Mouse (Mus musculus) spleen, postnatal 36 days (tissue): ENCODE measurements at regions not wholly inside any gene's neighbourhood (a gene's known extent, or its start where the extent isn't known, plus 50 kb on each side); places are given as distances from the start of the nearest gene placed in this dataset.

Source experiments
- DNase-seq, 2 experiments: peaks; one replicate each; pipeline ENCODE4 v3.0.0; 2022; ENCODE audit warnings: low spot score in 2 of 2, mixed read lengths in 1 of 2

DNA sequence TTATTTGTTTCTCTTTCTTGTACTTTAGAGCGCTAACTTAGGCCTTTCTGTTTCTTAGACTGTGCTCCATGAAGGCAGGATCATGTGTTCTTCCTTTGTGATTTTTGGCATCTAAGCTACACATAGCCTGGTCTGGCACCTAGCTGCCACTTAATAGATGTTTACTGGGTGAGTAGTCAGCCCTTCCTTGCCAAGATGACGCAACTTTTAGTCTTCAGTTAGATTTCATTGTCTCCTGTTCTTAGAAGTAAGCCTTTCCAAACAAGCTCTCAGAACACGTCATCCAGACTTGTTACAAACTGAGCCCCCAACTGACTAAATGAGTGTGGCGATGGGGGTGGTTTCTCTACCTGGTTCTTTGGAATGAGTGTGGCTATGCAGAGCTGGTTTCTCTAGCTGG is 85.4 kb upstream of the Rapgef5 start:
- DNase-seq: no peak

- DNase-seq: no peak
Observed at GRCm38 (mm10) chr12:117432788-117433187, 83.5 kb upstream of the Rapgef5 start.

DNA sequence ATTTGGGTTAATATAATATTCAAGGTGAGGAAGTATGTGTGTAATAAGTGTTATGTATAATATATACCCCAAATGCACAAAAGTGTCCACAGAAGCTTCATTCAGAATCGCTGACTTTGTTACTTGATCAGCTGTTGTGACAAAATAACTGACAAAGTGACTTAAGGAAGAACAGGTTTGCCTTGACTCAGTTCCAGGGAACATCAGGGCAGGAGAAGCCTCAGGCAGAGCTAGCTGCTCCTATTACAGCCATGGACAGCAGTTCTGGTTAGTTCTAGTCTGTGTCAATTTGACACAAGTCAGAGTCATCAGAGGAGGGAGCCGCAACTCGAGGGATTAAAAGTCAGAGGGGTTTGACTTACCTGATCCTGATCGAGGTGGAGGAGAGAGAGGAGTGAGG is 79.3 kb upstream of the Rapgef5 start:
- no peak for DNase-seq

- no peak for DNase-seq
Observed at GRCm38 (mm10) chr12:117439015-117439605, 77.2 kb upstream of the Rapgef5 start.

GRCm38 (mm10) chr12:117444247-117444989 is 71.9 kb upstream of the Rapgef5 start:
- no peak for DNase-seq

DNA sequence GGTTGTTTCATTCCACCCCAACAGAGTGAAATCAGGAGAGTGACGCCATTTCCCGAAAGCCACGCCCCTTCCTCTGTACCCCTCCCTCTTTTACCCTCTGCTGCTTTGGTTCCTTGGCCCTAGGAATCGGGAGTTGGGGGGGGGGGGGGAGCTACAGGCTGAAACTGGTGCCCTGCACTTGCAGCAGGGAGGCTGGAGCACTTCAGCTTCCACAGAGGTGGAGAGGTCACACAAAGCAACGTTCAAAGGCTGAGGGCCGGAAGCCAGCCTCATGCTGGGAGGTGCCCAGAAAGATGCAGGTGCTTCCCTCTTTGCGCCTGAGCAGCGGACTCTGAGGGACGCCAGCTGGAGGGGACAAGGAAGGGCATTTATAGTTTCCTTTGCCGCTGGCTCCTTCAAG is 69.1 kb upstream of the Rapgef5 start:
- peak; percentile 47 for DNase-seq

DNA sequence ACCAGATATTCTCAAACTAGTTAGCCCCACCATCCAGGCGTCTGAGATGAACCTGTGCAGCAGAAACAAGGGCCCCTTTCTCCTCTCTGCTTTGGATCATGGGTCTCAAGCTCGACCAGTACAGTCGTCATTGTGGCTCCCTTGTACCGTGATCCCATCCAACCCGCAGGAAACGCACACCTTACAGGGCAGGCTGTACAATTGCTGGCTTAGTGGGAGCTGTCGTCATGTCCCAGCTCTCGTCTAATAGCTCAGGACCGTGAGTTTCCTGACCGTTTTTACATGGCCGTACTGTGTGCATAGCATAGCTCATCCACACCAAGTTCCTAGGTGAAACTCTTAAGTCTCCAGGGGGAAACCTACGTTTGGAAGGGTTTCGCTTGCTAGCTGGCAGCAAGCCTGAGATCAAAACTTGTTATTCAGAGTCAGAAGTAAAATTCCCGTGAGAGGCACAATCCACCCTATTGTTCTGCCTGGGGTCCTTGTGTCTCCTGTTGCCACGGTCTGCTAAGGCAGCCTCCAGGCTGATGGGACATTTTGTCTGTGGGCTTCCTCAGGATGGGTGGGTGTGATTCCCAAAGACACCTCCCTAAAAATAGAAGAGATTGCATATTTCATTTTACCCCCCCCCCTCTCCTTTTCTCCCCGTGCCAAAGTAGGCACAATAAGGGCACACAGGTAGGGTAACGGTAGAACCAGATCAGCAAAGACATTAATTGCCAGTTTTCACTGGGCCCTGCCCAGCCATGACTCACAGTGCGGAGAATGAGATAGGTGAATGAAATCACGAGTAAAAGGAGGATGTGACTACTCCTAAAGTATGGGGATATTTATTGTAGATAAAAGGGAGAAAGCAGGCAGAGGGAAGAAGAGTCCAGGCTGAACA is 68.2 kb upstream of the Rapgef5 start:
- DNase-seq: no peak

- no peak for DNase-seq
Observed at GRCm38 (mm10) chr12:117449080-117449479, 67.2 kb upstream of the Rapgef5 start.

- no peak for DNase-seq
Observed at GRCm38 (mm10) chr12:117450106-117450505, 66.2 kb upstream of the Rapgef5 start.

DNA sequence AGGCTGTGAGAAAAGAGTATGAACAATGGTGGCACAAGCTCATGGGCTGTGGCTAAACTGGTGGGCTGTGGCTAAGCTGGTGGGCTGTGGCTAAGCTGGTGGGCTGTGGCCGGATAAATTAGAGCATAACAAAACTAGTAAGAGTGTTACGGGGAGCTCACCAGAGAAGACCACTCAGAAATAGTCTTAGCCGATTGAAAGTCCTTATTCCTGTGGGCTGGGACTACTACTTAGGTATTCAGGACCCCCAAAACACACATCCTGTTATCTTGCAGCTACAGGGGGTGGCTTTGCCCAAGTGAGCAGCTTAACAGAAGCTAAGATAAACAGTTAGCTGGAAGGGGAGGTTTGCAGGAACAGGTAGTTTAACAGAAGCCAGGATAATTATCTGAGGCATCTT is 65.4 kb upstream of the Rapgef5 start:
- no peak for DNase-seq

DNA sequence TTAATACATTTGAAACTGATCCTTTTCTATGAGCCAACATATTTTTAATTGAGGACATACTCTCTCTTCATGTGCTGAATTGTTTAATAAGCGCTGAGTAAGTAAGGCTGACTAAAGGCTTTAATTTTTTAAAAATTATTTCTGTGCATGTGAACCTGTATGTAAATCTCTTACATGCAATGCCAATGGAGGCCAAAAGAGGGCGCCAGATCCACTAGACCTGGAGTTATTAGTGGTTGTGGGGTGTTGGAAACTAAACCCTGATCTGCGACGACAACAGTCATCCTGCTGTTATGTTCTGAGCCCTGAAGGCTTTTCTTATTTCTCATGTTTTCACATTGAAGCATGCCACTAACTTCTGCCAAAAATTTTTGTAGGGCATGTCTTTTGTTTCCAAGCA is 64.8 kb upstream of the Rapgef5 start:
- no peak for DNase-seq

GRCm38 (mm10) chr12:117455800-117456199 is 60.5 kb upstream of the Rapgef5 start:
- DNase-seq: no peak

DNA sequence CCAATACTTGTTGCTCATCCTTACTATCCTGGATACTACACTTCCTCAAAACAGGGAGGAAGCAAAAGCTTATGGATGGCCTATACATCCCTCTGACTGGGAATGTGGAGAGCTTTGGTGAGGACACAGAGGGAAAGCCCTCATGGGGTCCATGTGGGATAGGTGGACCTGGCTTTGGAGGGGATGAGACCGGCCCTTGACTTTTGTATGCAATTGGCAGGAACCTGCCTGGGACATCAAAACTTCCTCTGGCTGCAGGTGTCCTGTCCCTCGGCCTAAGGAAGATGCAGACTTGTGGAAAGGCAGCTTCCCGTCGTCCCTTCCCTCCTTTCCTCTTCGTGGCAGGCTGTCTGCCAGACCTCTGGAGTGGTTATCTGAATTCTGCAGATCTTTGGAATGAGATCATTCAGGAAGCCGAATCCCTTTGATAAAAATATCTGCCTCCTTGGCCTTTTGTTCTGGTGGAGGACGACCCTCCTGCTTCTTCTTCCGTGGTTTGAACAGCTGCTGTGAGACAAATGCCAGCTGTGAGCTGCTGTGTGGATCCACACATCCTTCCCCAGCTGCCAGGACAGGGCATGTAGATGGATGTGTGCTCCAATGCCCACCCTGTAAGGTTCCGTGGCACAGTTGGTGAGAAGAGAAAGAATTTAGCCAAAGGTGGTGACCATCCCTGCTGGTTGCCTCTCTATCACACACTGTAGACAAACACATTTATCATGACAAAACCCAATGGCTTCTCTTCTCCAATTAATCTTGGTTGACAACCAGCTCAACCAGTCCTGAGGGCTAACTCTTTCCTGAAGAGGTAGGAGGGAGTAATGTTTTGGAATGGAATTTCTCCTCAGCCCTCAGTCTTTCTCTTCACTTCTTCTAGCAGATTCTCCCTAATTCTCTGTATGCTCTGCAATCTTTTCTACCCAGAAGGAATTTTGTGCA is 57.9 kb upstream of the Rapgef5 start:
- DNase-seq: no peak

DNA sequence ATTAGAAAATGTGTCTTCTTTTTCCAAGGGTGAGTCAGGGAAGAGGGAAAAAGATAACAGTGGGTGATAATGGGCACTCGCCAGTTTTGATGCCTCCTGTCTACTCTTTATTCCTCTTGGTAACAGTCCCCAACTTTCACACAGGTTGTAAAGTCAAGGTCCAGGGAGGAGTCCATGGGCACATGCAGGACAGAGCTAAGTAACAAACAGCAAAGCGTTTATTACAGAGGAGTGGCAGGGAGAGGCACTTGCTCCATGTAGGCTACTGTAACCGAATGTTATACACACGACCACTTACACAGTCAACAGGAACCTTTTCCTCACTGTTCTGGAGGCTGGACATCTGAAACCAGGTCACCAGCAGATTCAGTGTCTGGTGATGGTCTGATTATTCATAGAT is 56.7 kb upstream of the Rapgef5 start:
- DNase-seq: no peak

DNA sequence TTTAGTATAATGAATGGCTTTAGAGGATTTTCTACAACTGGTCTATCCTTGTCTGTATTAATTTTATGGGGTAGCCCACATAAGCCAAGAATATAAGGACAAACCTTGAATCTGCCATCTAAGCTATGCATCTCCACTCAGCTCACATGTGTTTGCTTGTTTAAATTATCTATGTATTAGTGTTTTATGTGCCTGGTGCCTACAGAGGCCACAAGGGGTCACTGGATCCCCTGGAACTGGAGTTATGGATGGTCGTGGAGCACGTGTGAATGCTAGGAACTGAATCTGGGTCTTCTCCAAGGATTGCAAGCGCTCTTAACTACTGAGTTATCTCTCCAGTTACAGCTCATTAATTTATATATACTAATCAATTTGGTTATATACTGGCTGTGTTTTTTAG is 51.1 kb upstream of the Rapgef5 start:
- no peak for DNase-seq

- DNase-seq: no peak
Observed at GRCm38 (mm10) chr12:117465998-117466397, 50.3 kb upstream of the Rapgef5 start.
